Mouse (Mus musculus) lung, embryonic 14.5 days (tissue): ENCODE results near the gene Txk. TPM values are rescaled to one million over a fixed set of nuclear protein-coding genes. Genes with fewer than 3 reads are reported as not detected.

Experiments used
- ATAC-seq: fragments of 200-750 bp; cut with Nextera tagmentation; 2 replicates; pipeline ENCODE4 v1.8.0; 2017; ENCODE audit warnings: mild to moderate bottlenecking, moderate TSS enrichment, moderate library complexity; ENCODE audit not compliant: insufficient read depth
- DNase-seq: peaks from one replicate; pipeline ENCODE4 v3.0.0-alpha.2; 2015
- H3K27ac ChIP-seq: fragments of 300-500 bp; sonication (generic); 2 replicates; pipeline ENCODE4 v1.5.1; 2014; ENCODE audit warnings: low read depth, mild to moderate bottlenecking, moderate library complexity
- H3K27me3 ChIP-seq: fragments of 300-500 bp; sonication (generic); 2 replicates; pipeline ENCODE4 v1.6.1; 2014; ENCODE audit warnings: low read length, control low read depth; ENCODE audit not compliant: insufficient read depth
- H3K36me3 ChIP-seq: fragments of 300-500 bp; sonication (generic); 2 replicates; pipeline ENCODE4 v1.6.1; 2014; ENCODE audit warnings: control low read depth; ENCODE audit not compliant: insufficient read depth
- H3K4me1 ChIP-seq: fragments of 300-500 bp; sonication (generic); 2 replicates; pipeline ENCODE4 v1.6.1; 2014; ENCODE audit warnings: antibody characterized with exemption, control low read depth; ENCODE audit not compliant: insufficient read depth
- H3K4me2 ChIP-seq: fragments of 300-500 bp; sonication (generic); 2 replicates; pipeline ENCODE4 v1.6.1; 2014; ENCODE audit warnings: mild to moderate bottlenecking
- H3K4me3 ChIP-seq: fragments of 300-500 bp; sonication (generic); 2 replicates; pipeline ENCODE4 v1.5.1; 2014; ENCODE audit warnings: low read depth, low read length
- H3K9ac ChIP-seq: fragments of 300-500 bp; sonication (generic); 2 replicates; pipeline ENCODE4 v1.6.1; 2014
- H3K9me3 ChIP-seq: fragments of 300-500 bp; sonication (generic); 2 replicates; pipeline ENCODE4 v1.6.1; 2016; ENCODE audit warnings: low read depth, low read length, control low read depth
- CTCF ChIP-seq: IDR thresholded peaks from 2 replicates; pipeline ENCODE4 v1.5.1; 2016; ENCODE audit warnings: antibody characterized with exemption, low read depth
- WGBS: fragments of 180-500 bp; shearing (Covaris S2); extraction: QIAGEN DNeasy Blood & Tissue Kit; methylation state at CpG from one replicate; pipeline ENCODE4 v1.1.7; 2014; 5-methylcytosine and 5-hydroxymethylcytosine counted together
- polyA plus RNA-seq: library from polyadenylated mRNA; unstranded; fragments of >200 nt; fragmentation: Nextera tagmentation; extraction: Ambion mirVana; gene quantifications from 2 replicates; pipeline ENCODE4 v1.2.1, GENCODE M21; 2014

Txk gene
- polyA plus RNA-seq, 1 experiment from 2014 or later: not detected

DNA sequence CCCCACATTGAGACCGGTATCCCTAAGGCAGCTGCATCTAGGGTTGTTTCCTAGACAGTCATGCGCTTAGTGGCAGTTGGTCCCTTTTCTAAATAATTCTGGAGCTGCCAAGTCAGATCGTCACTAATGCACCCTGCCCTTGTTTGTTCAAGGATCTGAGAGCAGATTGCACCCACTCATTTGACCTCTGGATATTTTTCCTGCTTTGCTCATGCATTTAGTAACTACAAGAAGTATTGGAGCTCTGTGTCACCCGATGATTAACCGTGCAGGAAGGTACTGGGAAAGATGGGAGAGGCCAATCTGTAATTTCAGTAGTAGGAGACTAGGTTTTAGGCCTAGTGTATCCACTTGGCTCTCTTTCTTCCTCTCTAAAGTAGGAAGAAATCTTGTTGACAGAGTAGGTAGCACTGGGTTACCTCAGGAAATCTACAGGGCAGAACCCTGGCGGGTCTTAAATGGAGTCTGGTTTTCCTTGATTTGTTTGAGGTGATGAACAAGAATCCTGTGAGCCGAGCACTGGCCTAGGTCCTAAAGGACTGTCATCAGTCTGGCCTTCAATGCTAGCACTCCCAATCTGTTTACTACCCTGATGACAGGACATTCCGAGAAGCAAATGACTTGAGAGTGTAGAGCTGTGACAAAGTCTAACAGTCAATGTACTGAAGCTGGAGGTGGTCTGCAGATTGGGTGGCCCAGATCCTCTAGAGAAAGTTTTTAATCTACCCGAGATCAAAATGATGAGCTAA lies 103.4 kb downstream of the Txk start:
- TF ChIP-seq CTCF: no peak
- 74% methylated on average over 9 of the region's 9 CpGs for WGBS
- H3K27me3 ChIP-seq: peaks cover 10% of the 10 kb centered on the region; the same call in 1 of the 2 replicates

DNA sequence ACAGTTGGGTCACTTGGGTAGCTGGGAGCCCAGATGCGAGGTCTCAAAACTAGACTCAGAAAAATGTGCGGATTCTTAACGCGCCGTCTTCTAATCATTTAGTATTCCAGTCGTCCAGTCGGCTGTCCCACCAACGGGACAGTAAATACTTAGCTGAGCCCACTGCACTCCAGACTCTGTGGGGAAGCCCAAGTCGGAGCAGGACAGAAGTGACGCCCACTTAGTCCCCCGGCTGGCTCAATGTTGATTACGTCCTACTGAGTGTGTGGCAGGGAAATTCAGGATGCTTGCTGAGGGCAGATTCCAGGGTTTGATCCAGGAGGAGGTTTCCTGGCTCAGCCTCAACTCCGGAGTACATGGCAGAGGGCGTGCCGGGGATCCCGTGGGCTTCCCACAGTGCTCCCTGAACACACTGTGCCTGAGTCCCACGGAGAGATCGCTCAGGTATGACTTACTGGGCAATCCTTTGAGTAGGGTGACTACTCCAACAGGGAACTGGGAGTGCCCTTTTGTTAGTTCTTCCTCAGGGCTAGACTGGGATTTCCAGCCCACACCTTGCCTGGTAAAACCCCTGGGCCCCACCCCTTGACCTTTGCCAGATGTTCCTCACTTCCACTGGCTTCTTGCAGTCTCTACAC lies 104.5 kb downstream of the Txk start:
- Histone ChIP-seq H3K4me3 (peak overlapping the region; percentile 47), H3K9ac (peak overlapping the region; percentile 20), H3K36me3 (no peaks in the 10 kb centered on the region), H3K9me3 (no peaks in the 10 kb centered on the region), H3K27ac (no peak overlapping the region), H3K4me2 (peak overlapping the region; percentile 89), H3K4me1 (no peaks in the 10 kb centered on the region), H3K27me3 (peaks cover 10% of the 10 kb centered on the region; the same call in 1 of the 2 replicates)
- peak; percentile 41 for DNase-seq
- WGBS: 6% methylated on average over 18 of the region's 18 CpGs
- ATAC-seq: peak; percentile 73
- no peak for TF ChIP-seq CTCF

More for the DNA sequence above, 103.4 kb downstream of the Txk start:
- Histone ChIP-seq H3K4me2 (no peak overlapping the region), H3K27ac (no peak overlapping the region), H3K36me3 (no peaks in the 10 kb centered on the region), H3K4me3 (no peak overlapping the region), H3K9me3 (no peaks in the 10 kb centered on the region), H3K4me1 (no peaks in the 10 kb centered on the region), H3K9ac (no peak overlapping the region)
- DNase-seq: no peak
- ATAC-seq: no peak

DNA sequence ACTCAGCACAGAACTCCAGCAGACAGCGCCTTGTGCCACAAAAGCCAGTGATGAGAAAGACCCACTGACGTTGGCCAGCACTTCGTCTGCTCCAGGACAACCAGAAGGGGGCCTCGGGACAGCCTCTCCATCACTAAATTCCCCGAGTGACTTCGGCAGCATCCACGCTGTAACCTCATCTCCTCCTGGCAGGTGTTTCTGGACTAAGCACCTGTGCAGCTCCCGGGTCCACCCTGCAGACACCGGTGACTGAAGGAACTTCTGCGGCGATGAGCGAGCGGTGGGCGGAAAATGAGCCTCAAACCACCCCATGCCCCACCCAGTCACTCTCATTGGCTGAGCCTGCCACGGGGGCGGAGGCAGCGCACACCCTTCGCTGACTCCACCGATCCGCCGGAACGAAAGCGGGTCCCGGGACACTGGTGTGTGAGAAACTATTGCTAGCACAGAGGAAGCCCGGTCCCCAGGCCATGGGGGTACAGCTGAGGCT lies 105.1 kb downstream of the Txk start, which contains the start of gene Nipal1:
Nipal1 (plus strand) TSS at position 378 of the 490 bp plus-strand sequence.
- Histone ChIP-seq H3K9ac (peak within 1 kb of the TSS; percentile 20), H3K27ac (no peak within 1 kb of the TSS), H3K27me3 (peaks cover 10% of the 10 kb centered on the region; the same call in 1 of the 2 replicates), H3K4me3 (peak within 1 kb of the TSS; percentile 47), H3K36me3 (no peaks in the 10 kb centered on the region), H3K4me1 (no peaks in the 10 kb centered on the region), H3K9me3 (no peaks in the 10 kb centered on the region), H3K4me2 (peak within 1 kb of the TSS; percentile 89)
- peak; percentile 97 for ATAC-seq
- WGBS: under 1% methylated on average over 25 of the region's 25 CpGs
- peak; percentile 49 for TF ChIP-seq CTCF
- DNase-seq: peak; percentile 86

DNA sequence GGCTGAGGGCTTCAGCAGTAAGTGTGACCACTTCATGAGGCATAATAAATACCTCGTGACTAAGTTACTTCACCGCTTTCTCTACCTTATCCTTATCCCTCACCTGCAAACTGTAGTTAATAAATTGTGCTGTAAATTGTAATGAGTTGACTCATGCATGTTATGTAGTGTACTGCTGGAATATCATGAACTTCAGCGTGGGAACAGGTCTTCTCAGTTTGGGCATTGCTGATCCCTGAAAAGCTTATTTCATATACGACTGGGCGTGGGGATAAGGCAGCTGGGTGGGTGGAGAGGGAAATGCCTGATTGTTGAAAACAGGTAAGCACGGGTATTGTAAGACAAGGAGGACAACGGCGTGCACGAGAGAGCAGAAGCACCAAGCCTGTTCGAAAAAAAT lies 105.6 kb downstream of the Txk start:
- DNase-seq (no peak), ATAC-seq (no peak)
- H3K4me2 ChIP-seq: peak overlapping the region; percentile 89
- H3K9me3 ChIP-seq: no peaks in the 10 kb centered on the region
- WGBS: 28% methylated on average over 10 of the region's 10 CpGs
- H3K4me1 ChIP-seq: no peaks in the 10 kb centered on the region
- peak overlapping the region; percentile 47 for H3K4me3 ChIP-seq
- peak overlapping the region; percentile 6; the same call in 1 of the 2 replicates for H3K9ac ChIP-seq
- peaks cover 10% of the 10 kb centered on the region; the same call in 1 of the 2 replicates for H3K27me3 ChIP-seq
- H3K27ac ChIP-seq: no peak overlapping the region
- no peaks in the 10 kb centered on the region for H3K36me3 ChIP-seq
- no peak for TF ChIP-seq CTCF

DNA sequence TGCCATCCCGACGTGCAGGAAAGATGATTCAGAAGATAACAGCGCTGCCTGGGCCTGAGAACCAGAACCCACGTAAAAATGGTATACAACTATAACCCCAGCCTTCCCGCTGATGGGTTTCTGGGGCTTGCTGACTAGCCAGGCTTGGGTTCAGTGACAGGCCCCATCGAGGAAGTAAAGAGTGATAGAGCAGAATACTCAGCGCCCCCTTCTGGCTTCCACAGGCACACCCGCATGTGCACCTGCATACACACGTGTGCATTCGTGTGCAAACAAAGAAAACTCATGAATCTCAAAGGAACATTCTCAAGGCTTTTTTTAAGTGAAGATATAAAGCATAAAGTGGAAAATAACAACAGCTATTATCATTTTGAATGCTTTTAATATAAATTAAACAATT lies 106.4 kb downstream of the Txk start:
- H3K27ac ChIP-seq: no peak overlapping the region
- H3K9me3 ChIP-seq: no peaks in the 10 kb centered on the region
- H3K27me3 ChIP-seq: peaks cover 10% of the 10 kb centered on the region; the same call in 1 of the 2 replicates
- H3K4me1 ChIP-seq: no peaks in the 10 kb centered on the region
- no peak overlapping the region for H3K9ac ChIP-seq
- ATAC-seq (no peak), DNase-seq (peak; percentile 15)
- peak; percentile 49 for TF ChIP-seq CTCF
- no peaks in the 10 kb centered on the region for H3K36me3 ChIP-seq
- H3K4me2 ChIP-seq: no peak overlapping the region
- no peak overlapping the region for H3K4me3 ChIP-seq
- WGBS: 35% methylated on average over 10 of the region's 10 CpGs

Other genes with a start within 250 kb of the Txk start
- gene Corin, start 248.3 kb downstream of the Txk start, polyA plus RNA-seq: 0.89 and 1.9 TPM in 2 replicates
- gene Nfxl1, start 193.1 kb downstream of the Txk start, polyA plus RNA-seq: 23.2 and 25.4 TPM in 2 replicates
- 0.14 TPM in 1 of 2 replicates, not detected in the other for gene Zar1, start 171.5 kb downstream of the Txk start, polyA plus RNA-seq
- 0.17 and 0.20 TPM in 2 replicates for gene Gm5868, start 165.2 kb downstream of the Txk start, polyA plus RNA-seq
- not detected in 2 replicates for gene Cnga1, start 108.5 kb downstream of the Txk start, polyA plus RNA-seq
- 0.29 and 0.31 TPM in 2 replicates for gene Nipal1, start 105.0 kb downstream of the Txk start, polyA plus RNA-seq
- gene Tec, start 115.7 kb upstream of the Txk start, polyA plus RNA-seq: 3.5 and 3.8 TPM in 2 replicates
- 23.0 and 25.1 TPM in 2 replicates for gene Slain2, start 161.5 kb upstream of the Txk start, polyA plus RNA-seq
- gene Gm10135, start 221.9 kb upstream of the Txk start, polyA plus RNA-seq: not detected in 2 replicates